15 mouse cellular contexts compared by ENCODE assay signal in the genomic region with DNA sequence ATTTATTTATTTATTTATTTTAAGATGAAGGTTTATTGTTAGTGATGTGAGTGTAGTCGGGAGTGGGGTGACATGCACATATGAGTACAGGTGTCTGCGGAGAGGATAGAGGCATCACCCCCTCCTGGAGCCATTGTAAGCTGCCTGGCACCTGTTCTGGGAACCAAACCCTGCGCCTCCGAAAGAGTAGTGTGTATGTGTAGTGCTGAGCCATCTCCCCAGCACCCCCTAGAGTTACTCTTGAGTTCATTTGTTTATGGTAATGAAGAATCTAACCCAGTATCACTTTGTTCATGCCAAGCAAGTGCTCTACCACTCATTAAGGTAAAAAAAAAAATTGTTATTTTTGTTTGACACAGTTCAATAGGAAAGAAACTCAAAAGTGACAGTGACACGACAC. TPM values are rescaled to one million over a fixed set of nuclear protein-coding genes. Genes with fewer than 3 reads are reported as not detected.
A peak's percentile ranks its signal among the peaks of the same experiment; 100 is the strongest.
DNase-seq lines count a peak whose midpoint lies in the region; ATAC-seq and TF ChIP-seq lines count a peak whose summit lies in the region.
"Had no signal": no experiment of that assay in that cellular context is flagged by ENCODE, and none has a peak within 500 bp of the region (broad histone marks: within the 10 kb centered on the region; RNA-seq: fewer than 3 reads in every experiment).

No protein-coding gene starts in this region.

- no peak overlapping the region for H3K9ac ChIP-seq in forebrain, postnatal 0 days
- no peak overlapping the region for H3K9ac ChIP-seq in forebrain, embryonic 15.5 days (replicated peaks)
- H3K9ac ChIP-seq: limb, embryonic 13.5 days had no signal

- no peaks in the 10 kb centered on the region for H3K36me3 ChIP-seq in forebrain, postnatal 0 days (ENCODE audit: insufficient read depth)
- no peaks in the 10 kb centered on the region for H3K36me3 ChIP-seq in forebrain, embryonic 15.5 days

- DNase-seq in forebrain, postnatal 0 days: no peak
- DNase-seq in left cerebral cortex, adult 2 months (ENCODE audit: extremely low spot score in 1 of 2, low spot score in 2 of 2): no peak
- DNase-seq in left cerebral cortex, adult 9 months (ENCODE audit: low spot score in 2 of 2): no peak
- peak; percentile 12 for DNase-seq in brain, embryonic 14.5 days (ENCODE audit: low read depth)
- DNase-seq in natural killer cell, adult 2 months (ENCODE audit: low spot score in 2 of 2): peak; percentile 49 to 60
- DNase-seq in neural tube, embryonic 10.5 days (ENCODE audit: extremely low spot score, low spot score): no peak
- no peak for DNase-seq in testis, postnatal 14 days (ENCODE audit: low spot score)
- DNase-seq: cerebellum, adult 11-12 months; layer of hippocampus, adult 9-11 months; right cerebral cortex, adult 18-20 months had no signal

- H3K4me1 ChIP-seq in forebrain, postnatal 0 days (ENCODE audit: insufficient read depth): peaks cover 10% of the 10 kb centered on the region; the same call in 1 of the 2 replicates
- H3K4me1 ChIP-seq in forebrain, embryonic 15.5 days: peaks cover 15% of the 10 kb centered on the region

- H3K4me3 ChIP-seq in forebrain, postnatal 0 days (ENCODE audit: low read depth, low read length): no peak overlapping the region
- no peak overlapping the region for H3K4me3 ChIP-seq in forebrain, embryonic 15.5 days
- H3K4me3 ChIP-seq in left cerebral cortex, adult 2 months: no peak overlapping the region
- H3K4me3 ChIP-seq: limb, embryonic 13.5 days had no signal

- no peak overlapping the region for H3K4me2 ChIP-seq in forebrain, postnatal 0 days (ENCODE audit: low read depth)
- H3K4me2 ChIP-seq in forebrain, embryonic 15.5 days (replicated peaks): no peak overlapping the region
- H3K4me2 ChIP-seq: limb, embryonic 13.5 days had no signal

- H3K27ac ChIP-seq in forebrain, postnatal 0 days (ENCODE audit: low read depth, low read length): no peak overlapping the region
- no peak overlapping the region for H3K27ac ChIP-seq in forebrain, embryonic 15.5 days (replicated peaks)
- no peak overlapping the region for H3K27ac ChIP-seq in left cerebral cortex, adult 2 months
- H3K27ac ChIP-seq: limb, embryonic 13.5 days had no signal

- intact Hi-C loops in left cerebral cortex, adult 2 months (cut with DNase I): no loop called here

- no peaks in the 10 kb centered on the region for H3K9me3 ChIP-seq in forebrain, postnatal 0 days (ENCODE audit: low read length)
- no peaks in the 10 kb centered on the region for H3K9me3 ChIP-seq in forebrain, embryonic 15.5 days
- H3K9me3 ChIP-seq: limb, embryonic 13.5 days had no signal

- H3K27me3 ChIP-seq in forebrain, postnatal 0 days (ENCODE audit: insufficient read depth, low read length): no peaks in the 10 kb centered on the region
- H3K27me3 ChIP-seq in forebrain, embryonic 15.5 days: no peaks in the 10 kb centered on the region
- H3K27me3 ChIP-seq: limb, embryonic 13.5 days had no signal

- TF ChIP-seq CTCF in forebrain, postnatal 0 days (IDR thresholded peaks at IDR 0.05; ENCODE audit: low read depth): no peak
- TF ChIP-seq CTCF in left cerebral cortex, adult 2 months (IDR thresholded peaks at IDR 0.05): peak; percentile 17
- no peak for TF ChIP-seq CTCF in brain, embryonic 14.5 days (IDR thresholded peaks at IDR 0.05; ENCODE audit: borderline replicate concordance, extremely low read depth, insufficient read depth, insufficient read length)

- WGBS in forebrain, postnatal 0 days: 77% methylated on average over 5 of the region's 5 CpGs
- 76% methylated on average over 5 of the region's 5 CpGs for WGBS in forebrain, embryonic 15.5 days

- no peak for TF ChIP-seq POLR2A in brain, embryonic 14.5 days (IDR thresholded peaks at IDR 0.05; ENCODE audit: borderline replicate concordance, extremely low read depth, insufficient read depth, insufficient read length, poor library complexity, severe bottlenecking)

- peak; percentile 50 for ATAC-seq in forebrain, postnatal 0 days
- no peak for ATAC-seq in forebrain, embryonic 15.5 days (replicated peaks)

RNA-seq across cellular contexts. Expression of gene Rhoq, which starts 25.3 kb away (rescaled TPM):
- 17.9 and 18.2 TPM in 2 replicates for total RNA-seq in forebrain, postnatal 0 days (2014; rRNA removed)
- 2.7 and 4.0 TPM in 2 replicates for polyA plus RNA-seq in forebrain, postnatal 0 days (2015; fragmentation: Nextera tagmentation; extraction: Ambion mirVana)
- polyA plus RNA-seq in forebrain, embryonic 15.5 days (2015; fragmentation: Nextera tagmentation; extraction: Ambion mirVana): 4.9 and 5.3 TPM in 2 replicates
- 10 to 100 TPM; 35.6 to 45.0 TPM for total RNA-seq in left cerebral cortex, adult 2 months (2021)
- polyA plus RNA-seq in brain, embryonic 14.5 days (2012; rRNA removed): 15.6 and 19.3 TPM in 2 replicates

RNA-seq across cellular contexts. Expression of gene Pigf, which starts 37.0 kb away (rescaled TPM):
- total RNA-seq in forebrain, postnatal 0 days (2014; rRNA removed): 18.2 and 19.1 TPM in 2 replicates
- polyA plus RNA-seq in forebrain, postnatal 0 days (2015; fragmentation: Nextera tagmentation; extraction: Ambion mirVana): 28.7 and 34.0 TPM in 2 replicates
- polyA plus RNA-seq in forebrain, embryonic 15.5 days (2015; fragmentation: Nextera tagmentation; extraction: Ambion mirVana): 30.2 and 33.0 TPM in 2 replicates
- total RNA-seq in left cerebral cortex, adult 2 months (2021): 10 to 100 TPM; 18.9 to 21.3 TPM
- 21.6 and 32.7 TPM in 2 replicates for polyA plus RNA-seq in brain, embryonic 14.5 days (2012; rRNA removed)

RNA-seq across cellular contexts. Expression of gene Cript, which starts 37.2 kb away (rescaled TPM):
- total RNA-seq in forebrain, postnatal 0 days (2014; rRNA removed): 82.7 and 109 TPM in 2 replicates
- polyA plus RNA-seq in forebrain, postnatal 0 days (2015; fragmentation: Nextera tagmentation; extraction: Ambion mirVana): 215 and 249 TPM in 2 replicates
- polyA plus RNA-seq in forebrain, embryonic 15.5 days (2015; fragmentation: Nextera tagmentation; extraction: Ambion mirVana): 228 and 240 TPM in 2 replicates
- total RNA-seq in left cerebral cortex, adult 2 months (2021): 10 to 100 TPM; 62.1 to 64.1 TPM
- polyA plus RNA-seq in brain, embryonic 14.5 days (2012; rRNA removed): 77.1 and 77.5 TPM in 2 replicates

RNA-seq across cellular contexts. Expression of gene Atp6v1e2, which starts 40.5 kb away (rescaled TPM):
- not detected in 2 replicates for total RNA-seq in forebrain, postnatal 0 days (2014; rRNA removed)
- 0.15 and 0.21 TPM in 2 replicates for polyA plus RNA-seq in forebrain, postnatal 0 days (2015; fragmentation: Nextera tagmentation; extraction: Ambion mirVana)
- polyA plus RNA-seq in forebrain, embryonic 15.5 days (2015; fragmentation: Nextera tagmentation; extraction: Ambion mirVana): 0.19 TPM in 1 of 2 replicates, not detected in the other
- not detected for total RNA-seq in left cerebral cortex, adult 2 months (2021)
- not detected in 2 replicates for polyA plus RNA-seq in brain, embryonic 14.5 days (2012; rRNA removed)
- total RNA-seq: adrenal gland, postnatal 10 days had no signal
- polyA plus RNA-seq: intestine, embryonic 14.5 days; limb, embryonic 13.5 days; lung, embryonic 16.5 days had no signal

Comparison
In these comparisons a context has a peak if more than half of its experiments do, and no peak if none do; other contexts are left out.
1. DNase-seq: peak in brain, embryonic 14.5 days (single experiment) and natural killer cell, adult 2 months (2 of 2); none in forebrain, postnatal 0 days (single experiment), left cerebral cortex, adult 2 months (0 of 2), left cerebral cortex, adult 9 months (0 of 2), neural tube, embryonic 10.5 days (single experiment) and testis, postnatal 14 days (single experiment).